Mouse (Mus musculus) layer of hippocampus, postnatal 14 days (tissue): ENCODE measurements around the gene Tnk2. TPM values are rescaled to one million over a fixed set of nuclear protein-coding genes. Genes with fewer than 3 reads are reported as not detected.

ENCODE experiments used
- DNase-seq, 2 experiments: peaks; one replicate each; pipeline ENCODE4 v3.0.0; 2021 to 2022; ENCODE audit warnings: low spot score in 2 of 2, mixed read lengths in 1 of 2
- total RNA-seq, 2 experiments: library from RNA; stranded (reverse); gene quantifications; 2 replicates each; pipeline ENCODE4 v1.2.3; 2021

The Tnk2 gene
- total RNA-seq, 2 experiments from 2014 or later = 120 to 124 TPM

- peak in 1 of 2 experiments; percentile 48 for DNase-seq
Observed at GRCm38 (mm10) chr16:32658743-32659171, 15.1 kb downstream of the Tnk2 start.

- DNase-seq = peak; percentile 69 to 74
Observed at GRCm38 (mm10) chr16:32659385-32659784, 15.7 kb downstream of the Tnk2 start.

DNA sequence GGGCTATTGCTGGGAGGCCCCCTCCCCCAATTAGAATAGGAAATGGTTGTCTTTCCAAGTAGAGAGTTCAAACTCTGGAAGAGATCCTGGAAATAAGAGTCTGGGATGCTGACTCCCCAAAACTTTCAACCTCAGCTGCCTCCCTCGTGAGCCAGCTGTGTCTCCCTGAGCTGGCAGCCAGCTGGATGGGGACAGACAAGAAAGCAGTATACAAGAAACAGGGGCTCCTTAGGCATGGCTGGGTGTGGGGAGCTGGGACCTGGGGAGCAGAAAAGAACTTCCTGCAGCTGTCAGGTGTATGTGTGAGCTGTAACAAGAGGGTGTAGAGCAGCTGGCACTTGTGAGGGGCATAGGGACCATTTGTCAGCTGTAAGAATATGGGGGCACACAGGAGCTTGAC, 16.4 kb downstream of the Tnk2 start:
- DNase-seq = no peak

DNA sequence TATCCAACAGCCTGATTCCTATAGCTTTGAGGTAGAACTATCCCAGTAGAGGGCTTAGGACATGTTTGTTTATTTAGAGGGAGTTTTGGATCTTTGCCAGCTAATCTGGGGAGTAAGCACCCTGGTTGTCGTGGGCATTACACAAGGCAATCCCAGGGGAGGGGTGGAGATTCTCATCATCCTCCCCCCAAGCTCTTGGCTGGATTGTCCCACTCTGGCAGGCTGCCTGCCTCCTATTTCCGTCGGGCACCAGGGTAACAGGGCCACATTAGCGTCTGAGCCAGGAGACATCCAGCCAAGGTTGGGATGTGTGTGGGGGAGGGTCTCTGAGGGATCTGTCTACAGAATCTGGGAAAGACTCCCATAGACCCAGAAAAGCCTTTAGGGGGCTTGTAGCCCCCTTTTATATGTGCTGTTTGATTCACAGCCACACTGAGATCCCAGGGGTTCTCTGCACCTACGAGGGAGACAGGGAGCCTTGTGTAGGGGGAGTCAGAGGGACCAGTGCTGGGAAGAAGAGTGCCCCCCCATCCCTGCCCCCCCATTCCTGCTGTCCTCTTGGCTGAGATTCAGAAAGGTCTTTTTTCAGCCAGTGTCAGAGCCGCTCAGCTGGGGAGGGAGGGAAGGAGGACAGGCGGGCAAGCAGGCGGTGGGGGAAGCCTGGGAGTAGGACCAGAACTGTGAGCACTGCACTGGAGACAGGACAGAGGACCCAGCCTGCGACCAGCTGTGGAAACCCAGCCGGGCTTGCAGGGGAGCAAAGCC, 17.1 kb downstream of the Tnk2 start:
- peak; percentile 75 to 86 for DNase-seq

GRCm38 (mm10) chr16:32661493-32661921, 17.8 kb downstream of the Tnk2 start:
- DNase-seq = no peak

- DNase-seq = no peak
Observed at GRCm38 (mm10) chr16:32662372-32662771, 18.7 kb downstream of the Tnk2 start.

GRCm38 (mm10) chr16:32663231-32663858, 19.7 kb downstream of the Tnk2 start:
- DNase-seq = no peak

DNA sequence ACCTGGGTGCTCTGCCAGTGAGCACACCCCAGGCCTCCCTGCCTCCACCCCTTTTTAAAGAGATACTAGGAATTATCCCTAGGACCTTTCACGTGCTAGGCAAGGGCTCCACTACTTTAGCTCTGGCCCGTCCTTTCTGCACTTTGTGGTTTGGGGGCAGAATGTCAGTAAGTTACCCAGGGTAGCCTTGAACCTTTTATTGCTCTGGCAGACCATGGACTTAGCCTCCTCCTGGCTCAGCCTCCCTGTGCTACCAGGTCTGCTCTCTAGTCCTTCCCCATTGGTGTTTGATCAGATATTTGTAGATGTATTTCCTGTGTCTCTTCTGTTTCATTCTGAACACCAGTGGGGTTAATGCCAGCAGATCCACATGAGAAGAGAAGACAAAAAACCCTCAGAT, 20.5 kb downstream of the Tnk2 start:
- no peak for DNase-seq

DNA sequence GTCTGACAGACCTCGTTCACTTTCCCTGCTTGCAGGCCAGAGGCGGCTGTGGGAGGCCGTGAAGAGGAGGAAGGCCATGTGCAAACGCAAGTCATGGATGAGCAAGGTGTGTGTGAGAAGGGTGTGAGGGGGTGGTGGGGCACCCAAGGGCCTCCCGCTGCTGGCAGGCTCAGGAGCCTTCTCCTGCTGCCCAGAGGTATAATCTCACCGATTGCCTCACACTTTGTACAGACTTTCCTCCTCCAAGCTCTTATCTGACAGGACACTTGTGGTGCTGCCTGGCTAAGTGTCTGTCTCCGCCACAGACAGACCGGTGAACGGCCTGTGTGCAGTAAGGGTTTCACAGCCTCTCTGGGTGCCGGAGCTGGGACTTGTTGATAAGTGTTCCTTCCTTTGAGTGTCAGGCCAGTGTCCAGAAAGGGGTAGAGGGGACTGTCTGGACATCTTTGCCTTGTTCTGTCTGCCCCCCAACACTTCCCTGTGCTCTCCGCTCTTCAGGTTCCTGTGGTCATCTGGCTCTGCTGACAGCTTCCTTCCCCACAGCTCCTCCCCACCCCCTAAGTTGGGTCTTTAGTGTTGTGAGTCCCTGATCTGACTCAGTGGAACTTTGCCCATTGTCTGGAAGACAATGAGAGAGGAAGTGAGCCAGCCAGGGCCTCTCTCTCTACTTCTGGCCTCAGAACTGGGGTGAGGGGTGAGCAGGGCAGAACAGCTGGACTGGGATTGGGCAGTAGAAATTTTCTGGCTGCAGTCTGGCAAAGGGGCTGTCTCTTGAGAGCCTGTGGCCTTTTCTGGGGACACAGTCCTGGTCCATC, 22.4 kb downstream of the Tnk2 start:
- DNase-seq = no peak

GRCm38 (mm10) chr16:32666671-32667551, 23.2 kb downstream of the Tnk2 start:
- no peak for DNase-seq

DNA sequence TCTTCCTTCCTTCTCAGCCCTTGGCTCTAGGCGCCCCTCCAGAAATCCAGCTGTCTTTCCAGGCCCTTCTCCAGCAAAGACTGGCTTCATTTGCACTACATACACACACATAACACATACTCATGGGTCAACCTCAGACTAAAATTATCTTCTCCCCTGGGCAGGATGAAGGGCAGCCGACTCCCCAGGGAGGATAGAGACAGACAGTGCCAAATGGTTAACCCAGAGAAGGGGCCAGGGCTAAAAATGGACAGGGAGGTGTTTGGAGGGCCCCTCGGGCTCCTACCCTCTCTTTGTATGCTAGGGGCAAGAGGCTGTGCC, 23.8 kb downstream of the Tnk2 start:
- no peak for DNase-seq

DNA sequence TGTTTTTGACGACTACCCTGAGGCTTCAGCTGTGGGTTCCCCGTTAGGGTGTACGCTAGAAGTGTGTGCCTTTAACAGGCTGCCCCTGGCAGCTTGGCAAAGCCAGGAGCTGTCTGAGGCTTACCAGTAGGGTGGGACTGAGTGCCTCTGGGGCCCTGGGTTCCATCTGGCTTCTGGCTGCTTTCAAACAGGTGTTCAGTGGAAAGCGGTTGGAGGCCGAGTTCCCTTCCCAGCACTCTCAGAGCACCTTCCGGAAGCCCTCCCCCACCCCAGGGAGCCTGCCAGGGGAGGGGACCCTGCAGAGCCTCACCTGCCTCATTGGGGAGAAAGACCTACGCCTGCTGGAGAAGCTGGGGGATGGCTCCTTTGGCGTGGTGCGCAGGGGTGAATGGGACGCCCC, 24.4 kb downstream of the Tnk2 start:
- DNase-seq = no peak

GRCm38 (mm10) chr16:32668472-32668871, 24.8 kb downstream of the Tnk2 start:
- DNase-seq = no peak

DNA sequence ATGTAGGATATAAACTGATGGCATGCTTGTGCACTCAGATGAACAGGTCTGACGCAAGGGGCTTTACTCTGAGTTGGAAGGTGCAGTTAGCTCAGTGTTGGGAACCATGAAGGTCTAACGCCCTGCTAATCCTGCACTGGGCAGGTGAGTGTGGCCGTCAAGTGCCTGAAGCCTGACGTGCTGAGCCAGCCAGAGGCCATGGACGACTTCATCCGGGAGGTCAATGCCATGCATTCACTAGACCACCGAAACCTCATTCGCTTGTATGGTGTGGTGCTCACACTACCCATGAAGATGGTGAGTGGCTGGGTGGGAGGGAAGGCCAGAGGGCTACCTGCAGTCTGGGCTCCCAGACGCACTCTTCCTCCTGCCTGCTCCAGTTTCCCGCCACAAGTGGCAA, 25.6 kb downstream of the Tnk2 start:
- no peak for DNase-seq

DNA sequence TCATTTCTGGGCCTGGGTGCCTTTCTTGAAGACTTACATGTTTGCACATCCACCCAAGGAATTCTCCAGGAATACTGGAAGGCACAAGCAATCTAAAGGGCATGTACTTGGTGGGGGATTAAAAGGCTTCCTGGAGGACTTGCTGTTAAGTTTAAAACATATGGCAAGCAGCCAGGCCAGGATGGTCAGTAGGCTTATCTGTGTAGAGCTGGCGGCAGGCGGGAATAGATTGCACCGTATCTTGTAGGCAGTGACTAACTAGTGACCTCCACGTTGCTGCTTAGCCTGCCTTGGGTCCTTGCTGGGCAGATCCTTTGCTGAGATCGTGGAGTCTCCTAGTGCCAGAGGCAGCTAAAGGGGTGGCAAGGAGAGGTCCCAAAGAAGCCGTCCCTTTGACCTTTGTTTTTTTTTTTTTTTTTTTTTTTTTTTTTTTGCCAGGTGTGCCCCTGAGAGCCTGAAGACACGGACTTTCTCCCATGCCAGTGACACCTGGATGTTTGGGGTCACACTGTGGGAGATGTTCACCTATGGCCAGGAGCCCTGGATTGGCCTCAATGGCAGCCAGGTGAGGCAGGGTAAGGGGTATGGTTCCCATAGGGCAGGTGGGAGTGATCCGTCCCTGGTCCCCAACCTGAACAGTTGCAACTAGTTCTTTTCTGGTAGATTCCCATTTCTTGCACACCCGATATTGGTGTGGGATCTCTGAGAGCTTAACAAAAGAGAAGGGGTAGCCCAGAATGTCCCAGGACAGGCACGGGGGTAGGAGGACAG, 26.9 kb downstream of the Tnk2 start:
- DNase-seq = no peak

GRCm38 (mm10) chr16:32671206-32671887, 27.7 kb downstream of the Tnk2 start:
- DNase-seq = no peak

DNA sequence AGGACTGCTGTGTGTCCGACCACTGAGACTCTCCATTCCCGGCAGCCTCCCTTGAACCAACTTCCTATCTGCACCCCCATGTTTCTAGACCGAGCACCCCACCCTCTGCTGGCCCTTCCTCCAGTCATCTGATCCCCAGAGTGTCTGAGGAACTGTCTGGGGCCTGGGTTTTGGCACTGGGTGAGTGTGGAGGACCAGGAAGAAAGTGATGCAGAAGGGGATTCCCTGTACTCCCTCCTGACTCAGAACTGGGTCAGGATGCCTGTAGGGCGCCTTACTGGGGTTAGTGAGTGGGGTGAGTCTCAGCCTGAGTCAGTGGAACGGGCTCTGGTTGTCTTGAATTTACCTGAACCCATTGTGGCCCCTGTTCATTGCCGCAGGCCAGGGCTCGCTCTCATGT, 28.6 kb downstream of the Tnk2 start:
- DNase-seq = no peak

- DNase-seq = no peak
Observed at GRCm38 (mm10) chr16:32672861-32673560, 29.3 kb downstream of the Tnk2 start.

GRCm38 (mm10) chr16:32674121-32674740, 30.6 kb downstream of the Tnk2 start:
- no peak for DNase-seq
